Mouse (Mus musculus) kidney, adult 2 months (tissue): Measurements from ENCODE around the gene Ddrgk1. TPM values are rescaled to one million over a fixed set of nuclear protein-coding genes. Genes with fewer than 3 reads are reported as not detected.
A peak's percentile ranks its signal among the peaks of the same experiment; 100 is the strongest.

ENCODE experiments used
- DNase-seq: peaks from one replicate; pipeline ENCODE4 v3.0.0; 2021
- H3K27ac ChIP-seq: fragments of 200-500 bp; 2 replicates; pipeline ENCODE4 v1.5.1; 2012; ENCODE audit warnings: low read depth, low read length, control low read depth, inconsistent platforms; ENCODE audit not compliant: insufficient read depth
- H3K27me3 ChIP-seq: fragments of 200-500 bp; replicated peaks from 2 replicates; pipeline ENCODE4 v1.6.1; 2012; ENCODE audit warnings: mild to moderate bottlenecking, moderate library complexity, low read length, inconsistent platforms; ENCODE audit not compliant: control insufficient read depth, insufficient read depth
- H3K36me3 ChIP-seq: fragments of 200-500 bp; 2 replicates; pipeline ENCODE4 v1.6.1; 2012; ENCODE audit warnings: mild to moderate bottlenecking, moderate library complexity, low read length, inconsistent platforms; ENCODE audit not compliant: control insufficient read depth, insufficient read depth
- H3K4me1 ChIP-seq: fragments of 200-500 bp; 2 replicates; pipeline ENCODE4 v1.6.1; 2011; ENCODE audit warnings: low read length; ENCODE audit not compliant: control insufficient read depth, insufficient read depth
- H3K4me3 ChIP-seq: fragments of 200-500 bp; 2 replicates; pipeline ENCODE4 v1.5.1; 2011; ENCODE audit warnings: mild to moderate bottlenecking, low read depth, low read length, control low read depth; ENCODE audit not compliant: insufficient read depth
- CTCF ChIP-seq: fragments of 200-500 bp; conservative IDR thresholded peaks from 2 replicates; pipeline ENCODE4 v1.5.1; 2011; ENCODE audit warnings: low read depth, mild to moderate bottlenecking, control low read depth, low read length, moderate library complexity, mixed read lengths; ENCODE audit not compliant: insufficient read depth, insufficient read length
- POLR2A ChIP-seq: fragments of 200-500 bp; IDR thresholded peaks from one replicate; pipeline ENCODE4 v1.6.1; 2011; ENCODE audit warnings: low read depth, low read length, control low read depth
- WGBS: fragments of 180-500 bp; shearing (Covaris S2); methylation state at CpG from one replicate; pipeline ENCODE4 v1.1.7; 2018; 5-methylcytosine and 5-hydroxymethylcytosine counted together
- polyA plus RNA-seq: library from polyadenylated mRNA; depleted of rRNA; stranded (reverse); fragments of >200 nt; gene quantifications from 2 replicates; pipeline ENCODE4 v1.2.3, GENCODE M21; 2012; rRNA removed

Ddrgk1 gene
- polyA plus RNA-seq: 143 and 152 TPM in 2 replicates

- Histone ChIP-seq H3K36me3 (no peaks in the 10 kb centered on the region), H3K4me3 (peak within 1 kb of the TSS; percentile 66), H3K4me1 (peaks cover 12% of the 10 kb centered on the region; the same call in 1 of the 2 replicates), H3K27ac (peak within 1 kb of the TSS; percentile 93), H3K27me3 (no peaks in the 10 kb centered on the region)
- WGBS: under 1% methylated on average over 40 of the region's 40 CpGs
- DNase-seq: peak; percentile 96
- TF ChIP-seq CTCF: no peak
- TF ChIP-seq POLR2A: peak; percentile 62
Observed at GRCm38 (mm10) chr2:130664102-130664701, at the start of gene Ddrgk1. TSS of gene Ddrgk1 (minus strand) at chr2:130664659.

- TF ChIP-seq POLR2A (no peak), CTCF (no peak)
- no peak overlapping the region for H3K4me3 ChIP-seq
- no peaks in the 10 kb centered on the region; the same call in 1 of the 2 replicates for H3K4me1 ChIP-seq
- no peaks in the 10 kb centered on the region for H3K27me3 ChIP-seq
- H3K27ac ChIP-seq: no peak overlapping the region
- WGBS: 50% methylated on average over 10 of the region's 10 CpGs
- peaks cover 7% of the 10 kb centered on the region for H3K36me3 ChIP-seq
- no peak for DNase-seq
Observed at GRCm38 (mm10) chr2:130707057-130707456, 42.6 kb upstream of the Ddrgk1 start.

- 74% methylated on average over 4 of the region's 4 CpGs for WGBS
- Histone ChIP-seq H3K4me3 (no peak overlapping the region), H3K27ac (no peak overlapping the region), H3K4me1 (no peaks in the 10 kb centered on the region; the same call in 1 of the 2 replicates), H3K27me3 (no peaks in the 10 kb centered on the region), H3K36me3 (peaks cover 5% of the 10 kb centered on the region)
- no peak for DNase-seq
- TF ChIP-seq CTCF: no peak
- TF ChIP-seq POLR2A: no peak
Observed at GRCm38 (mm10) chr2:130706602-130707001, 42.1 kb upstream of the Ddrgk1 start.

GRCm38 (mm10) chr2:130705178-130705577, 40.7 kb upstream of the Ddrgk1 start:
- DNase-seq: no peak
- H3K36me3 ChIP-seq: peaks cover 2% of the 10 kb centered on the region
- H3K27me3 ChIP-seq: no peaks in the 10 kb centered on the region
- no peak for TF ChIP-seq POLR2A
- 0 out of 2 replicates have a peak, but pooled peaks have one; percentile 2 for TF ChIP-seq CTCF
- H3K4me1 ChIP-seq: no peaks in the 10 kb centered on the region; the same call in 1 of the 2 replicates
- H3K27ac ChIP-seq: no peak overlapping the region
- no peak overlapping the region for H3K4me3 ChIP-seq
- 66% methylated on average over 6 of the region's 6 CpGs for WGBS

- H3K27me3 ChIP-seq: no peaks in the 10 kb centered on the region
- DNase-seq: peak; percentile 50
- no peak for TF ChIP-seq POLR2A
- TF ChIP-seq CTCF: no peak
- no peak overlapping the region for H3K4me3 ChIP-seq
- no peak overlapping the region for H3K27ac ChIP-seq
- no peaks in the 10 kb centered on the region; the same call in 1 of the 2 replicates for H3K4me1 ChIP-seq
- 0 out of 2 replicates have a peak, but pooled peaks cover 1% of the 10 kb centered on the region for H3K36me3 ChIP-seq
- 45% methylated on average over 9 of the region's 9 CpGs for WGBS
Observed at GRCm38 (mm10) chr2:130704040-130705001, 39.9 kb upstream of the Ddrgk1 start.

GRCm38 (mm10) chr2:130697821-130698266, 33.4 kb upstream of the Ddrgk1 start:
- WGBS: 19% methylated on average over 14 of the region's 14 CpGs
- no peaks in the 10 kb centered on the region; the same call in 1 of the 2 replicates for H3K27me3 ChIP-seq
- H3K36me3 ChIP-seq: no peaks in the 10 kb centered on the region
- DNase-seq: no peak
- H3K4me3 ChIP-seq: peak overlapping the region; percentile 55
- H3K27ac ChIP-seq: no peak overlapping the region
- no peak for TF ChIP-seq POLR2A
- no peak for TF ChIP-seq CTCF
- H3K4me1 ChIP-seq: no peaks in the 10 kb centered on the region
